Mouse (Mus musculus) heart, adult 2 months (tissue): ENCODE measurements around the gene Cstad. TPM values are rescaled to one million over a fixed set of nuclear protein-coding genes. Genes with fewer than 3 reads are reported as not detected.

Experiments
- DNase-seq, 2 experiments: peaks; one replicate each; pipeline ENCODE4 v3.0.0; 2021
- H3K27ac ChIP-seq: fragments of 200-600 bp; 2 replicates; pipeline ENCODE4 v1.8.1; 2022
- H3K27me3 ChIP-seq: fragments of 200-500 bp; 2 replicates; pipeline ENCODE4 v1.6.1; 2012; ENCODE audit warnings: mild to moderate bottlenecking, low read length, inconsistent platforms, mixed read lengths; ENCODE audit not compliant: control insufficient read depth, insufficient read depth
- H3K36me3 ChIP-seq: fragments of 200-500 bp; 2 replicates; pipeline ENCODE4 v1.6.1; 2012; ENCODE audit warnings: low read length, inconsistent platforms; ENCODE audit not compliant: control insufficient read depth, insufficient read depth
- H3K4me1 ChIP-seq: fragments of 200-500 bp; 2 replicates; pipeline ENCODE4 v1.6.1; 2011; ENCODE audit warnings: low read length; ENCODE audit not compliant: control insufficient read depth, insufficient read depth
- H3K4me3 ChIP-seq: fragments of 200-600 bp; 2 replicates; pipeline ENCODE4 v1.8.1; 2022
- H3K79me2 ChIP-seq: fragments of 200-500 bp; replicated peaks from 2 replicates; pipeline ENCODE4 v1.6.1; 2012; ENCODE audit warnings: mild to moderate bottlenecking, inconsistent platforms, low read length, moderate library complexity, mixed read lengths; ENCODE audit not compliant: control insufficient read depth, insufficient read depth
- H3K9ac ChIP-seq: fragments of 200-500 bp; 2 replicates; pipeline ENCODE4 v1.6.1; 2012; ENCODE audit warnings: low read depth, mild to moderate bottlenecking, control low read depth, inconsistent platforms, low read length, mixed read lengths
- CTCF ChIP-seq: fragments of 200-600 bp; IDR thresholded peaks from 2 replicates; pipeline ENCODE4 v1.8.1; 2022; ENCODE audit warnings: antibody characterized with exemption, mild to moderate bottlenecking, moderate library complexity
- EP300 ChIP-seq: fragments of 200-500 bp; IDR thresholded peaks from 2 replicates; pipeline ENCODE4 v1.6.1; 2011; ENCODE audit warnings: low read depth, low read length, control low read depth; ENCODE audit not compliant: insufficient read depth
- POLR2A ChIP-seq: fragments of 200-500 bp; IDR thresholded peaks from 2 replicates; pipeline ENCODE4 v1.6.1; 2011; ENCODE audit warnings: mild to moderate bottlenecking, low read depth, low read length, control low read depth; ENCODE audit not compliant: insufficient read depth
- WGBS: fragments of 180-500 bp; shearing (Covaris S2); methylation state at CpG from one replicate; pipeline ENCODE4 v1.1.7; 2018; 5-methylcytosine and 5-hydroxymethylcytosine counted together
- intact Hi-C: fragments of 180-260 bp; cut with DNase I; formaldehyde crosslinking; loops from one replicate; pipeline ENCODE4 v1.15.1; 2025
- polyA plus RNA-seq: library from polyadenylated mRNA; depleted of rRNA; stranded (reverse); fragments of >200 nt; gene quantifications from 2 replicates; pipeline ENCODE4 v1.2.3, GENCODE M21; 2012
- total RNA-seq, 2 experiments: library from RNA; stranded (reverse); gene quantifications; 2 replicates each; pipeline ENCODE4 v1.2.3; 2021

Cstad gene
- total and polyA plus RNA-seq, 3 experiments, result 0.73 to 1.0 (median 0.76) TPM

- DNase-seq, result peak in 1 of 2 experiments; percentile 41
- H3K4me1 ChIP-seq, result peaks cover 3% of the 10 kb centered on the region
- no peak for TF ChIP-seq CTCF
- TF ChIP-seq EP300, result no peak
- TF ChIP-seq POLR2A, result no peak
Measured at GRCm38 (mm10) chr2:30647303-30647881, 52.6 kb downstream of the Cstad start.

GRCm38 (mm10) chr2:30647882-30648494, 53.1 kb downstream of the Cstad start:
- intact Hi-C loops, result no loop called here
- no peak overlapping the region for H3K9ac ChIP-seq
- no peak for DNase-seq

More at GRCm38 (mm10) chr2:30647303-30647881, 52.6 kb downstream of the Cstad start:
- Histone ChIP-seq H3K27me3 (no peaks in the 10 kb centered on the region), H3K79me2 (no peaks in the 10 kb centered on the region), H3K9ac (no peak overlapping the region), H3K4me3 (no peak overlapping the region), H3K36me3 (no peaks in the 10 kb centered on the region), H3K27ac (peak overlapping the region; percentile 33)
- intact Hi-C loops, result no loop called here
- WGBS, result 49% methylated on average over 11 of the region's 11 CpGs

GRCm38 (mm10) chr2:30650249-30650648, 55.4 kb downstream of the Cstad start:
- no peak overlapping the region for H3K4me3 ChIP-seq
- intact Hi-C loops, result loop anchor here (5.0 kb wide), 1 partner anchor 142 kb away; no protein-coding TSS in a partner anchor
- TF ChIP-seq CTCF (no peak), POLR2A (no peak), EP300 (no peak)
- 65% methylated on average over 9 of the region's 9 CpGs for WGBS
- DNase-seq, result no peak
- H3K79me2 ChIP-seq, result no peaks in the 10 kb centered on the region
- H3K27ac ChIP-seq, result no peak overlapping the region
- H3K36me3 ChIP-seq, result no peaks in the 10 kb centered on the region
- H3K4me1 ChIP-seq, result peaks cover 8% of the 10 kb centered on the region
- H3K9ac ChIP-seq, result no peak overlapping the region
- H3K27me3 ChIP-seq, result no peaks in the 10 kb centered on the region

More at GRCm38 (mm10) chr2:30647882-30648494, 53.1 kb downstream of the Cstad start:
- Histone ChIP-seq H3K79me2 (no peaks in the 10 kb centered on the region), H3K4me1 (peaks cover 5% of the 10 kb centered on the region), H3K27me3 (no peaks in the 10 kb centered on the region), H3K27ac (no peak overlapping the region; the same call in 1 of the 2 replicates), H3K4me3 (no peak overlapping the region), H3K36me3 (no peaks in the 10 kb centered on the region)
- 51% methylated on average over 13 of the region's 13 CpGs for WGBS
- TF ChIP-seq CTCF, result no peak
- no peak for TF ChIP-seq EP300
- TF ChIP-seq POLR2A, result no peak

GRCm38 (mm10) chr2:30651831-30652230, 57.0 kb downstream of the Cstad start:
- Histone ChIP-seq H3K79me2 (no peaks in the 10 kb centered on the region), H3K36me3 (no peaks in the 10 kb centered on the region), H3K27me3 (no peaks in the 10 kb centered on the region), H3K9ac (no peak overlapping the region), H3K27ac (peak overlapping the region; percentile 23; the same call in 1 of the 2 replicates), H3K4me3 (no peak overlapping the region), H3K4me1 (peaks cover 7% of the 10 kb centered on the region)
- intact Hi-C loops, result loop anchor here (5.0 kb wide), 1 partner anchor 140 kb away; no protein-coding TSS in a partner anchor
- WGBS, result 100% methylated on average over 1 of the region's 1 CpGs
- no peak for DNase-seq
- TF ChIP-seq EP300 (no peak), POLR2A (no peak), CTCF (no peak)

- Histone ChIP-seq H3K27ac (peak overlapping the region; percentile 81), H3K4me3 (no peak overlapping the region), H3K36me3 (no peaks in the 10 kb centered on the region), H3K79me2 (no peaks in the 10 kb centered on the region), H3K9ac (peak overlapping the region; percentile 41), H3K4me1 (peaks cover 11% of the 10 kb centered on the region), H3K27me3 (no peaks in the 10 kb centered on the region)
- WGBS, result 5% methylated on average over 13 of the region's 13 CpGs
- peak; percentile 61 to 64 for DNase-seq
- TF ChIP-seq POLR2A, result no peak
- no peak for TF ChIP-seq EP300
- TF ChIP-seq CTCF, result no peak
- intact Hi-C loops, result loop anchor here (5.0 kb wide), 1 partner anchor 140 kb away; no protein-coding TSS in a partner anchor
Measured at GRCm38 (mm10) chr2:30652581-30653037, 57.8 kb downstream of the Cstad start.

GRCm38 (mm10) chr2:30653046-30653445, 58.2 kb downstream of the Cstad start:
- Histone ChIP-seq H3K9ac (peak overlapping the region; percentile 41), H3K4me1 (peaks cover 14% of the 10 kb centered on the region), H3K4me3 (no peak overlapping the region), H3K79me2 (no peaks in the 10 kb centered on the region), H3K27ac (peak overlapping the region; percentile 81), H3K27me3 (no peaks in the 10 kb centered on the region), H3K36me3 (no peaks in the 10 kb centered on the region)
- TF ChIP-seq EP300 (no peak), POLR2A (no peak), CTCF (no peak)
- WGBS, result 59% methylated on average over 4 of the region's 4 CpGs
- peak in 1 of 2 experiments; percentile 43 for DNase-seq
- intact Hi-C loops, result loop anchor here (5.0 kb wide), 1 partner anchor 139 kb away; no protein-coding TSS in a partner anchor
